Mouse (Mus musculus) heart, adult 2 months (tissue): ENCODE results near the gene Pin1rt1. TPM values are rescaled to one million over a fixed set of nuclear protein-coding genes. Genes with fewer than 3 reads are reported as not detected.
A peak's percentile ranks its signal among the peaks of the same experiment; 100 is the strongest.

Experiments
- DNase-seq, 2 experiments: peaks; one replicate each; pipeline ENCODE4 v3.0.0; 2021
- H3K27ac ChIP-seq: fragments of 200-600 bp; 2 replicates; pipeline ENCODE4 v1.8.1; 2022
- H3K27me3 ChIP-seq: fragments of 200-500 bp; 2 replicates; pipeline ENCODE4 v1.6.1; 2012; ENCODE audit warnings: mild to moderate bottlenecking, low read length, inconsistent platforms, mixed read lengths; ENCODE audit not compliant: control insufficient read depth, insufficient read depth
- H3K36me3 ChIP-seq: fragments of 200-500 bp; 2 replicates; pipeline ENCODE4 v1.6.1; 2012; ENCODE audit warnings: low read length, inconsistent platforms; ENCODE audit not compliant: control insufficient read depth, insufficient read depth
- H3K4me1 ChIP-seq: fragments of 200-500 bp; 2 replicates; pipeline ENCODE4 v1.6.1; 2011; ENCODE audit warnings: low read length; ENCODE audit not compliant: control insufficient read depth, insufficient read depth
- H3K4me3 ChIP-seq: fragments of 200-600 bp; 2 replicates; pipeline ENCODE4 v1.8.1; 2022
- H3K79me2 ChIP-seq: fragments of 200-500 bp; replicated peaks from 2 replicates; pipeline ENCODE4 v1.6.1; 2012; ENCODE audit warnings: mild to moderate bottlenecking, inconsistent platforms, low read length, moderate library complexity, mixed read lengths; ENCODE audit not compliant: control insufficient read depth, insufficient read depth
- H3K9ac ChIP-seq: fragments of 200-500 bp; 2 replicates; pipeline ENCODE4 v1.6.1; 2012; ENCODE audit warnings: low read depth, mild to moderate bottlenecking, control low read depth, inconsistent platforms, low read length, mixed read lengths
- CTCF ChIP-seq: fragments of 200-600 bp; IDR thresholded peaks from 2 replicates; pipeline ENCODE4 v1.8.1; 2022; ENCODE audit warnings: antibody characterized with exemption, mild to moderate bottlenecking, moderate library complexity
- EP300 ChIP-seq: fragments of 200-500 bp; IDR thresholded peaks from 2 replicates; pipeline ENCODE4 v1.6.1; 2011; ENCODE audit warnings: low read depth, low read length, control low read depth; ENCODE audit not compliant: insufficient read depth
- POLR2A ChIP-seq: fragments of 200-500 bp; IDR thresholded peaks from 2 replicates; pipeline ENCODE4 v1.6.1; 2011; ENCODE audit warnings: mild to moderate bottlenecking, low read depth, low read length, control low read depth; ENCODE audit not compliant: insufficient read depth
- WGBS: fragments of 180-500 bp; shearing (Covaris S2); methylation state at CpG from one replicate; pipeline ENCODE4 v1.1.7; 2018; 5-methylcytosine and 5-hydroxymethylcytosine counted together
- intact Hi-C: fragments of 180-260 bp; cut with DNase I; formaldehyde crosslinking; loops from one replicate; pipeline ENCODE4 v1.15.1; 2025
- polyA plus RNA-seq: library from polyadenylated mRNA; depleted of rRNA; stranded (reverse); fragments of >200 nt; gene quantifications from 2 replicates; pipeline ENCODE4 v1.2.3, GENCODE M21; 2012
- total RNA-seq, 2 experiments: library from RNA; stranded (reverse); gene quantifications; 2 replicates each; pipeline ENCODE4 v1.2.3; 2021

The Pin1rt1 gene
- total and polyA plus RNA-seq, 3 experiments = not detected

DNA sequence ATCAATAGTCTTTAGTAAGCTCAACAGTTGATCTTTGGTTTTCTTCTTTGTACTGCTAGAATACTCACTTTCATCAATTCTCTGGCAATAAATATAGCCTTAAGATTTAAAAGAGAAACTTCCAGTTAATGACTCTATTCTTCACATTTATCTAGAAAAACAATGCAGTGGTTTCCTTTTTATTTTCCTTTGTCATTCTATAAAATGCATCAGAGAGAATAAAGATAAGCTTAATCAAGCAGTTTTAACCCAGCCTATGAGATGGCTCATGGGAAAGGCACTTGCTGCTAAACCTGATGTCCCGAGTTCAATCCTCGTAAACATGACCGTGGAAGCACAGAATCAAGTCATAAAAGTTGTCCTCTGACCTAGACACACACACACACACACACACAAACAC lies 5.8 kb upstream of the Pin1rt1 start:
- Histone ChIP-seq H3K79me2 (no peaks in the 10 kb centered on the region), H3K27ac (no peak overlapping the region), H3K27me3 (no peaks in the 10 kb centered on the region), H3K9ac (no peak overlapping the region), H3K36me3 (no peaks in the 10 kb centered on the region), H3K4me1 (no peaks in the 10 kb centered on the region), H3K4me3 (no peak overlapping the region)
- TF ChIP-seq EP300 (no peak), CTCF (no peak), POLR2A (no peak)
- WGBS = 72% methylated on average over 3 of the region's 3 CpGs
- no peak for DNase-seq
- intact Hi-C loops = no loop called here

GRCm38 (mm10) chr2:104717827-104718226 lies 1.6 kb upstream of the Pin1rt1 start:
- no peak overlapping the region for H3K27ac ChIP-seq
- H3K9ac ChIP-seq = no peak overlapping the region
- WGBS = 68% methylated on average over 4 of the region's 4 CpGs
- no peak overlapping the region for H3K4me3 ChIP-seq
- no peaks in the 10 kb centered on the region for H3K4me1 ChIP-seq
- no peaks in the 10 kb centered on the region for H3K36me3 ChIP-seq
- H3K27me3 ChIP-seq = no peaks in the 10 kb centered on the region
- intact Hi-C loops = no loop called here
- DNase-seq = no peak
- no peaks in the 10 kb centered on the region for H3K79me2 ChIP-seq
- TF ChIP-seq EP300 (no peak), CTCF (no peak), POLR2A (no peak)

- Histone ChIP-seq H3K4me3 (no peak overlapping the region), H3K4me1 (no peaks in the 10 kb centered on the region), H3K9ac (no peak overlapping the region), H3K27me3 (no peaks in the 10 kb centered on the region), H3K36me3 (no peaks in the 10 kb centered on the region), H3K27ac (no peak overlapping the region), H3K79me2 (no peaks in the 10 kb centered on the region)
- intact Hi-C loops = no loop called here
- TF ChIP-seq POLR2A (no peak), EP300 (no peak), CTCF (no peak)
- WGBS = 61% methylated on average over 2 of the region's 2 CpGs
- peak in 1 of 2 experiments; percentile 20 for DNase-seq
Measured at GRCm38 (mm10) chr2:104717231-104717735, 1.1 kb upstream of the Pin1rt1 start.

GRCm38 (mm10) chr2:104714254-104714691 lies 1.9 kb downstream of the Pin1rt1 start:
- Histone ChIP-seq H3K79me2 (no peaks in the 10 kb centered on the region), H3K27me3 (no peaks in the 10 kb centered on the region), H3K27ac (no peak overlapping the region), H3K36me3 (no peaks in the 10 kb centered on the region), H3K9ac (no peak overlapping the region), H3K4me1 (no peaks in the 10 kb centered on the region), H3K4me3 (no peak overlapping the region)
- DNase-seq = no peak
- no peak for TF ChIP-seq CTCF
- no peak for TF ChIP-seq POLR2A
- no peak for TF ChIP-seq EP300
- 50% methylated on average over 15 of the region's 15 CpGs for WGBS
- intact Hi-C loops = no loop called here

- peak overlapping the region; percentile 69 for H3K27ac ChIP-seq
- H3K79me2 ChIP-seq = no peaks in the 10 kb centered on the region
- no peaks in the 10 kb centered on the region for H3K4me1 ChIP-seq
- TF ChIP-seq EP300 (no peak), POLR2A (no peak), CTCF (no peak)
- DNase-seq = no peak
- H3K27me3 ChIP-seq = no peaks in the 10 kb centered on the region
- no peaks in the 10 kb centered on the region for H3K36me3 ChIP-seq
- peak overlapping the region; percentile 79 for H3K4me3 ChIP-seq
- intact Hi-C loops = no loop called here
- H3K9ac ChIP-seq = peak overlapping the region; percentile 93
- WGBS = 3% methylated on average over 7 of the region's 7 CpGs
Measured at GRCm38 (mm10) chr2:104712486-104712809, 3.7 kb downstream of the Pin1rt1 start.

DNA sequence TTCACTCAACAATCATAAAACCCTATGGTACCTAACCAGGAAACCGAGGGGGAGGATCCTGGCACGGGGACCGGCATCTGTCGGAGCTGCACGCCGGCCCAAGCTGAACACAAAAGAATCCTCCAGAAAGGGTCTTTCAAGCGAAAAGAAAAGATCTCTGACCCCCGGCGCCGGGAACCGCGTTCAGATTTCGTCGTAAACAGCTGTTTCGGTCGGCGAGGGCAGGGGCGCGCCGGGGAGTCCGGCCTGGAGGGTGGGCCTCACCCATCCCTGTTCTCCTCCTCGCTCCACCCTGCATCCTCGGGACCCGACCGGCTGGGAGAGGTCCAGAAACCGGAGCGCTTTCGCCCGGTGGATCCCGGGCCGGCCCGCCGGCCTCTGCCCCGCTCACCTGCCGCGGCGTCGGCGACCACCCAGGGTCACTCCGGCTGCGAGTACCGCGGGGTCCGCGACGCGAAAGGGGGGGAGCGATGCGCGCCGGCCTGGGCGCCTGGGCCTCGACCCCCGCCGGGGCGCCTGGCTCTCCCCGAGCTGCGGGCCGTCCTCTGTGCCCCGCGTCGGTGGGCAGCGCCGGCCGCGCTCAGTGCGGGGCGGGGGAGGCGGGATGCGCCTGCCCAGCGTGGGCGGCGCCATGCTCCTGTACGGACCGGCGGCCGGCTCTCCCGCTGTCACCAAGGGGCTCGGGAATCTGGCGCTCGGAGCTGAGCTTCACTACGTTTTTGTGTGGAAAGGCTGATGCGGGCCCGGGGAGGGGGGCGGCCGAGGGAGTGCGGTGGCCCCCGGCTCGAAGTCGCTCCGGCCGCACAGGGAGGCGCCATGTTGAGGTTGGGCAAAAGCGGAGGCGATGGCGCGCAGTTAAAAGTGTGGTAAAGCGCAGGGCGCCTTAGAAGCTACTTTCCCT lies 4.3 kb downstream of the Pin1rt1 start, which contains the start of gene Tcp11l1:
Tcp11l1 (minus strand) TSS at position 585 of the 901 bp plus-strand sequence.
- H3K27ac ChIP-seq = peak within 1 kb of the TSS; percentile 69
- H3K4me3 ChIP-seq = peak within 1 kb of the TSS; percentile 79
- TF ChIP-seq POLR2A (no peak), CTCF (no peak)
- H3K9ac ChIP-seq = peak within 1 kb of the TSS; percentile 93
- H3K79me2 ChIP-seq = no peaks in the 10 kb centered on the region
- no peaks in the 10 kb centered on the region for H3K36me3 ChIP-seq
- intact Hi-C loops = no loop called here
- H3K4me1 ChIP-seq = no peaks in the 10 kb centered on the region
- under 1% methylated on average over 98 of the region's 99 CpGs for WGBS
- peak; percentile 78 to 82 for DNase-seq
- H3K27me3 ChIP-seq = no peaks in the 10 kb centered on the region
